Mouse (Mus musculus): ENCODE measurements around the gene Dffa.
A peak's percentile ranks its signal among the peaks of the same experiment; 100 is the strongest.
"Not testable (repeated sequence)": the region's sequence is repeated elsewhere in the genome, so short reads cannot be mapped to it uniquely, and the experiment has no call there.

Gene Dffa

DNA sequence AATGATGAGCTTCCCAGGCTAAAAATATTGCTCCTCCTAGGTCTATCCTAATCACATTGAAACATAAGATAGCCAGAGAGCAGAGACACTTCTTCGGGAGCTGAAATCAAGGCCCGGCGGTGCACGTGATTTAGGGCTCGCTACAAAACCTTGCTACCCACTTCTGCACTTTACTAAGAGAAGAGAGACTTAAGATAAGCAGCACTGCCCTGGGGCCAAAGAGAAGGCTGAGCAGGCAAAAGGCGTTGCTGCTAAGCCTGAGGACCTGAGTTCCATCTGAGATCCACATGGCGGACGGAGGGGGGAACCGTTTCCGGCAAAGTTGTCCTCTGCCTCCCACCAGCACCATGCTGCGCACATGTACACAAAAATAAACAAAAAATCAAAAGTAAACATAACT lies 5.4 kb upstream of the Dffa start:
- no peak for DNase-seq (ENCODE audit: low spot score)

- peak; percentile 79 for DNase-seq (ENCODE audit: low spot score)
These were observed 4.5 kb upstream of the Dffa start, which contains the start of gene Pex14 for GRCm38 (mm10) chr4:149099369-149100017. Gene Pex14, minus strand, starts transcription at chr4:149099876.

DNA sequence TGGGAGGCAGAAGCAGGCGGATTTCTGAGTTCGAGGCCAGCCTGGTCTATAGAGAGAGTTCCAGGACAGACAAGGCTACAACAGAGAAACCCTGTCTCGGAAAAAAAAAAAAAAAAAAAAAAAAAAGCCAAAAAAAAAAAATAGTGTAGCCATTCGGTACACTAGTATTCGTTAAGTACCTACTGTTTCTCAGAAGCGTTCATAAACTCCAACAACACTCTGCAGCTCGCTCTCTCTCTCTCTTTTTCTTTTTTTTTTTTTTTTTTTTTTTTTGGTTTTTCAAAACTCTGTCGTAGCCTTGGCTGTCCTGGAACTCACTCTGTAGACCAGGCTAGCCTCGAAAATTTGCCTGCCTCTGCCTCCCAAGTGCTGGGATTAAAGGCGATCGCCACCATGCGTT lies 3.5 kb upstream of the Dffa start:
- DNase-seq (ENCODE audit: low spot score): not testable (repeated sequence)

- no peak for DNase-seq (ENCODE audit: low spot score)
These were observed 2.5 kb upstream of the Dffa start for GRCm38 (mm10) chr4:149101456-149101855.

GRCm38 (mm10) chr4:149119978-149120562 lies 16.1 kb downstream of the Dffa start:
- not testable (repeated sequence) for DNase-seq (ENCODE audit: low spot score)

- no peak for DNase-seq (ENCODE audit: low spot score)
These were observed 19.5 kb downstream of the Dffa start for GRCm38 (mm10) chr4:149123432-149123831.

DNA sequence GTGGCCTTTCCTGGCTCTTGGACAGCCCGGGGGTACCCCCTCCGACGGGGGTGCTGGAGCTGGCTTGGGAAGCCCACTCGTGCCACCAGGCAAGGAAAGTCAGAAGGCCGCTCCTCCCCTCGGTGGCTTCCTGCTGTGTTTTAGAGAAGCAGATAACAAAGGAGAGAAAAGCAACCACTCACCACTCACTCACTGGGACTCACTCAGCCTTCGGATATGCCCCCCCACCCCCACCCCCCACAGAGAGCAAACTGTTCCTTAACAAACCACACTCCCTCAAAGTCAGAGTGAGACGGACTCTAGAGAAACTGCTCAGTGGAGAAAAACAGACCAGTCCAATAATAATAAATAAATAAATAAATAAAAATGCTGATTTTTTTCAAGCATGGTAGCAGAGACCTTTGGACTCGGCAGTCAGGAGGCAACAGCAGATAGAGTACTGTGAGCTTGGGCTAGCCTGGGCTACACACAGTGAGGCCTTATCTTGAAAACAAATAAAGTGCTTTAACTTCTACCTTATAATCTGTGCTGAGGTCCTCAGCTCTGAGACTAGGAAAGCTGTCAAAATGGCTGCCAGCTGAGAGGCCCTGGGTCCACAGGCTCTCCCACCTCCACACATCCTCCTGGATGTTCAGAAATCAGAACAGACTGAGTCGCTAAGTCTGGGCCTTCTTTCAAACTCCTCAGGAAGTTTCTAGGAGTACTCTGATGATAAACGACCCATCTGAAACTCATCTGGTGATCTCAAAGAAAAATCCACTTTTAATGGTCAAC lies 21.6 kb downstream of the Dffa start:
- no peak for DNase-seq (ENCODE audit: low spot score)

GRCm38 (mm10) chr4:149126115-149126509 lies 22.2 kb downstream of the Dffa start:
- DNase-seq (ENCODE audit: low spot score): no peak

DNA sequence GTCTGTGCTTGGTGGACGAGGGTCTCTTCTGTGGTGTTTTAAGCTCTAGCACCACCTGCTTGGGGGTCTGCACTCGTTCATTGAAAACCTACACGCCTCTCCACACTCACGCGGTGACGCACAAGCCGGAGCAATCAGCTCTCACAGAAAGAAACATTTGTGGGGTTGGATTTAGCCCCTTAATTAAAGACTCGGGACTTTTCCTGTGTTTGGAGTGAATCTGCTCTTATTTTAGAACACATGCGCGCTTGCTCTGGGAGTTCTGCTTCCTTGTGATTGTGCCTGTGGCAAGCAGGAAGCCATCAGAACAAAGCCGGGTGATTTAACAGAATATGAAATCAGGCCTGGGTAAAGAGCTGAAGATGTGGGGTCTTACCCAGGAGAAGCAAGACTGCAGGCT lies 22.7 kb downstream of the Dffa start, which contains the start of gene Cort:
TSS of gene Cort (minus strand) at position 101 of the 400 bp plus-strand sequence.
- no peak for DNase-seq (ENCODE audit: low spot score)

- no peak for DNase-seq (ENCODE audit: low spot score)
These were observed 24.5 kb downstream of the Dffa start for GRCm38 (mm10) chr4:149128467-149128866.

GRCm38 (mm10) chr4:149131021-149131752 lies 27.2 kb downstream of the Dffa start:
- DNase-seq (ENCODE audit: low spot score): no peak

- DNase-seq (ENCODE audit: low spot score): no peak
These were observed 28.0 kb downstream of the Dffa start for GRCm38 (mm10) chr4:149131789-149132565.

- no peak for DNase-seq (ENCODE audit: low spot score)
These were observed 29.4 kb downstream of the Dffa start for GRCm38 (mm10) chr4:149133395-149133794.

DNA sequence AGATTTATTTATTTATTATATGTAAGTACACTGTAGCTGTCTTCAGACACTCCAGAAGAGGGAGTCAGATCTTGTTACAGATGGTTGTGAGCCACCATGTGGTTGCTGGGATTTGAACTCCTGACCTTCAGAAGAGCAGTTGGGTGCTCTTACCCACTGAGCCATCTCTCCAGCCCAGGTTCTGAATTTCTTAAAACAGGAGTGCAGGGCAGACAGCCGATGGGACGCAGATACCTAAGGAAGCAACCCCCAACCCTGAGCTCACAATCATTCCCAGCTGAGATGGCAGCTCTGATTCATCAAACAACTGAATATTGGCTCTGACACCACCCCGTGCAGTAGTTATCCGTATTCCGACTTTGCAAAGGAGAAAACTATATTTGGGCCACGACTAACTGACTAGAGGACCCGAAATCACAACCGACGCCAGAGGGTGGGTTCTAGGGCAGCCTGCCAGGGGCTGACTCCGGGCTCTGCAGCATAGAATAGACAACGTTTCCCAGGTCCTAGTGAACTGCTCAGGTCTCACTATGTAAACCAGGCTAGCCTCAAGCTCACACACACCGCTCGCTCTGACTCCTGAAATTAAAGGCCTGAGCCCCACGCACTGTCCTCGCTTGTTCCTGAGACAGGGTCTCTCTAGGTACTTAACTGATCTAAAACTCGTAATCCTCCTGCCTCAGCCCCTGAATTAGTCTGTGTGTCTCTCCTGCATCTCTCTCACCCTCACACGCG lies 32.3 kb downstream of the Dffa start:
- no peak for DNase-seq (ENCODE audit: low spot score)

DNA sequence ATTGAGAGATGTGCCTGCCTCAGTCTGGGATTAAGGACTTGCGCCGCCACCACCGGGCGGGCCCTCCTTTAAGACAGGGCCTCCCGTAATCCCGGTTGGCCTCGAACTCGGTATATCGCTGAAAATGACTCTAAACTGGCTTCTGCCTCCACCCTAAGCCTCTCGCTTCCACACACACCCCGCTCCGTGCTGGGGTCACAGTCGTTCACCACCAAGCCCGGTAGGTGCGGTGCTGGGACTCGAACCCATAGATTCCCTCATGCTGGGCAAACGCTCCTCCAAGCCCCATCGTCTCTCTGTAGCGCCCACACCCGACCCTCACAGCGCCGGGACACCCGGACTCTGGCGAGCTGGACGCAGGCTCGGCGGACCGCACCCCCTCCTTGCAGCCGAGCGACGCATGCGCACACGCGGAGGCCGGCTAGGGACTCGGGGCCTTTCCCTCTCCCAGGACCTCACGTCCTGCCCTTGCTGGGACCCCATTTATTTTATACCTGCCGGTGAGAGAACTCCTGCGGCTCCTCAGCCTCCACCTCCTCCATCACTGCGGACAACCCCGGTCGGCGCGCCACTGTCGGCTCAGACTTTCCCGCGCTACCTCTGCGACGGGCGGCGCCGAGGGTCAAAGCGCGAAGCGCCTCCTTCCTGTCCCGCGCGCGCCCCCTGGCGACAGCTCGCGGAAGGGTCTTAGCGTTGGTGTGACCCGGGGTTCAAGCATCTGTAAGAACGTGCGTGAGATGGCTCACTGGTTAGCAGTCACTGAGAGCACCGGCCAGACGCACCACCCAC lies 33.2 kb downstream of the Dffa start, which contains the start of gene Cenps:
TSS of gene Cenps (minus strand) at position 648 of the 789 bp plus-strand sequence.
- DNase-seq (ENCODE audit: low spot score): peak; percentile 77

DNA sequence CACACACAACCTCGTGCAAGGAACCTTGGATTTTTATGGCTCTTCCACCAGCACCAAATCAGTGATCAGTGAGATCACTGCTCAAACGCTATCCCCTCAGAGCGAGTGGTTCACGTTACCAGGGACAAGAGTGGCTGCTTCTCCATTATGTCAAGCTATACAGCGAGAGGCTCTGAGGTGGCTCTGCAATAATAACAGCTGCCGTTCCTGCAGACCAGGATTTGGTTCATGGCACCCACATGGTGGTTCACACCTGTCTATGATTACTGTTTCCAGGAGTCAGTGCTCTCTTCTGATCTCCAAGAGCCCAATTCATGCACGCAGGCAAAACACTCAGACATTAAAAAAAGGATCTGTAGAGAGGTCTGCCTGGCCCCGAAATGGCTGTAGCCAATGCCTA lies 34.6 kb downstream of the Dffa start:
- DNase-seq (ENCODE audit: low spot score): no peak

DNA sequence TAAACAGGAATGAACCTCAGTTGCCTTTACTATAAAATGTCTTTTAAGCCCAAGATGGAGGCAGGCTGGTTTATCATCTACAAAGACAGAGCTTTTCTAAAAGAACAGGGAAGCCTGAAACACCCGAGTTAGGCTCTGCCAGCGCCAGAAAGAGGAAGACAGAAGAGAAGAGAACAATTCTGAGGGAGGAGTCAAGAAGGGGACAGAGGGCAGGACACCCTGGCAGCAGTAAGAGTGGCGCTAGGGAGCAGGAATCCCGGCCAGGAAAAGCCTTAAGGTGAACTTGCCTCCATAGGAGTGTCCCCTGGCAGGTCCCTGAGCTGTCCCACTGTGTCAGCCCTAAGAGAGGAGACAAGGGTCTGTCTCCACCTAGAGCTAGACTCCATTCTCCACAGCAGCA lies 39.6 kb downstream of the Dffa start:
- no peak for DNase-seq (ENCODE audit: low spot score)

GRCm38 (mm10) chr4:149144459-149144858 lies 40.5 kb downstream of the Dffa start:
- peak; percentile 68 for DNase-seq (ENCODE audit: low spot score)

DNA sequence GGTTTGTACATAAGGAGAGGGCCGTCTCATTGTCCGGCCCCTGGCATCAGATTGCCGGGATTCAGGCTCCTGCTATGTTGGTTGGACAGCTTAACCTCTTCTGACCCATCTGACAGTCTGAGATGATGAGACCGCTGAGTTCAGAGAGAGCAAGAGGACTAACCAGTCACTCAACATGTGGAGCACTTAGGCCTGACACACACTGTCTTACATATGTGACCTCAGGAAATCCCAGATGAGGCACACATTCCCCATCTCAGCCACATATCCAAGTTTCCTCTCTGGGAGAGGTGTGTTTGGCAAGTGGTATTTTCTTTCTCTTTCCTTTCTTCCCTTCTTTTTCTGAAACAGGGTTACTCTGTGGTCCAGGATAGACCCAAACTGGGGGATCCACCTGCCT lies 41.2 kb downstream of the Dffa start:
- no peak for DNase-seq (ENCODE audit: low spot score)

DNA sequence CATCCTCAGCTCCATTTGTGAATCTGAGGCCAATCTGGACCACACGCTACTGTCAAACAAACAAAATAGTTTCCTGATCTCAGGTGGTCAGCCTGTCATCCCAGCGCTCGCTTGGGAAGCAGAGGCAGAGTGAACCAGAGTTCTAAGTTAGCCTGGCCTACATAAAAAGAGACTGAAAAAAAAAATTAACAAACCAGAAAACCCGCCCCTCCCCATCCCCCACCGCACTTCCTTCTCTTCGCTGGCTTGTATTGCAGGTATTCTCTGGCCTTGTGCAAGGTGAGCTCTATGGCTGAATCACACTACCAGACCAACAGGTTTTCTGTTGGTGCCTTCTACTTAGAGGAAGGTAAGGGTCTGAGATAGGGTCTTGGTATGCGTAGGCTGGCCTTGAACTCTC lies 43.6 kb downstream of the Dffa start:
- no peak for DNase-seq (ENCODE audit: low spot score)

Data from left cerebral cortex, adult 11 months (tissue).